Mouse (Mus musculus): ENCODE measurements around the gene Efna3.

Efna3 gene

DNA sequence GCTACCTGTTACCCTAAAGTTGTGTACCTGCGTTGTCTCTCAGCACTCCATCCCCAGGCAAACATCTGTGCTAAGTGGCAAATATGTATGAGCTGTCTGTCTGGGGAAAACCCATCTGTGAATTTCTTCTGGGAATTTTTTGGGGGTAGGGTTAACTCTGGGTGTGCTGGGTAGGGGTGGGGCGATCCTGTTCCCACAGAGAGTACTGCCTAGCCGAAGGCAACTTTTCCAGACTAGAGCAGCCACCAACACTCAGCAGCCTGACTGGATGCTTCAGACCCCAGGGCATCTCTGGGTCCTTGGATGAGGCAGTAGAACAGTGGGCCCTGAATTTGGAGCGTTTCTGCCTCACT is 40.5 kb downstream of the Efna3 start:
- DNase-seq, result no peak

DNA sequence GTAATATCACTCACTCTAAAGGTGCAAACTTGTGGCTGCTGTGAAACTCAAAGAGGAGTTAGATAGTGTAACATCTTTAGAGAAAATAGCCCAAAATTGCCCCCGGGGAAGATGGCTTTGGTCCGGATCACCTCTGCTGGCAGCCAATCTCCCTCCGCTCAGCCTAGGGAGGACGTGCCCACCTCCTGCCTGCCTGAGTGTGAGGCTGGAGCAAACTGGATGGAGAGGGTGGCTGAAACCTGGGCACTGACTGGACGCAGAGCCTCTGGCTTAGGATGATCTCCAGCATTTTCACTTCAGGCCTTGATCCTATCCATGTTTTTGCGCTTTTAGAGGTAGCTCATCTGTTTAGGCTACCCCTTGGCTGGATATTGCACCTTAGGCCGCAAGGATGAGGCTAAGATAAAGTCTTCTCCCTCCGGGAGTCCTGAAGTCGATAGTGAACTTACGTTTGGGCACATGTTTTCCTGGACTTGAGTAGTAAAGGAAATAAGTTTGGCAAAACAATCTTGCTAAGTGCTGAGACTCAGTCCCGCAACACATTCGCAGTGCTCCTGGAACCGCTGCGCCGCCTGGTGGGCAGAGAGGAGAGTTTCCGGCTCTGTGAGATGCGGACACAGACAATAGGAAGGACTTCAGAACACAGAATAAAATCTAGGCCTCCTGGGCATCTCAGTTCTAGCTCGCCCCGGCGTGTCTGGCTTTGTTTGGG is 41.0 kb downstream of the Efna3 start:
- peak; percentile 89 for DNase-seq

GRCm38 (mm10) chr3:89280606-89281511 is 41.9 kb downstream of the Efna3 start, which contains the start of gene Efna1:
Gene Efna1, minus strand, starts transcription at chr3:89281142.
- DNase-seq, result peak; percentile 88

GRCm38 (mm10) chr3:89280050-89280605 is 42.6 kb downstream of the Efna3 start:
- peak; percentile 48 for DNase-seq

DNA sequence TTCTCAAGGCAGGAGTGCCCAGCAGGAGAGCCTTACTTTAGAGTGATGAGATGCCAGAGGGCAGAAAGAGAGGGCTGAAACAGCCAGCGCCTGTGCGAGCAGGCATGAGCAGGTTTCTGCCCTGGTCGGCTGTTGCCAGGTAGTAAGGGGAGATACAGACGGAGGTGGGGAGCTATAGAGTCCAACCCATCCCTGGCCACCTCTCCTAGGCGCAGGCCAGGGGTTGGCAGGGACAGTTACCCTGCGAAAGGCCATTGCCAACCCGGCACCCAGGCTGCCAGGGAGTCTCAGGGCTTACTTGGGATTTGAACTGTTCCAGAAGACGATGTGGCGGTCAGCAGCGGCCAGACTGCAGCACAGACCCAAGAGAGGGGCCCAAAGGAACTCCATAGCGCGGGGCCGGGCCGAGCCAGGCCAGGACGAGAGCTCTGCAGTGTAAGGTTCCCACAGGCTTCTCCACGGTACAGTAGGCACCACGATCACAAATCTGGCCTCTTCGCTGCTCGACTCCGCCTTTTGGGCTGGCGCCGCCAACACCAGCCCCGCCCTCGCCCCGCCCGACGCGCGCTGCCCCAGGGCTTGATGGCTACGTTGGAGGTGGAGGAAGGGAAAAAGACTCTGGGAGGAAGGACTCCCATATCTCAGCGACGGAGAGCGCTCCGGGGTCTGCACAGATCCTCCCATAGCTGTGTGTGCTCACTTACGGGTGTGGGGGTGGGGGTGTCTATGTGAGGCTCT is 43.4 kb downstream of the Efna3 start:
- peak; percentile 95 for DNase-seq

DNA sequence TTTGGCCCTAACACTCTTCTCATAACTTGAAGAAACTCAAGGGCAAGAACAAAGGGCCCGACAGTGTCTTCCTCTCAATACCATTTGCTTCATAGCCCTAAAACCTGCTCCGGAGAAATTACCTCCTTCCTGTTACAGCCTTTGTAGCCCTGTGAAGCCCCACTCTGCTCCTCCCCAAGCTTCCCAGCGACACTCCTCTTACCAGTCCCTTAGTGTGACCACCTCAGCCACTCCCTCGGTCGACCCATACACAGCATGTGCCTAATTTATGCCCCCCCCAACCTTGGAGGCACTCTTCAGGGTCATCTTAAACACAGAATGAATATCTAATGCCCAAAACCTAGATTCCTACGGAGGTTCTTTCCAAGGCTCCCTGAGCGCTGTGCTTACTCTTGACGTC is 44.1 kb downstream of the Efna3 start:
- DNase-seq, result peak; percentile 20

GRCm38 (mm10) chr3:89278107-89278506 is 44.7 kb downstream of the Efna3 start:
- DNase-seq, result peak; percentile 88

DNA sequence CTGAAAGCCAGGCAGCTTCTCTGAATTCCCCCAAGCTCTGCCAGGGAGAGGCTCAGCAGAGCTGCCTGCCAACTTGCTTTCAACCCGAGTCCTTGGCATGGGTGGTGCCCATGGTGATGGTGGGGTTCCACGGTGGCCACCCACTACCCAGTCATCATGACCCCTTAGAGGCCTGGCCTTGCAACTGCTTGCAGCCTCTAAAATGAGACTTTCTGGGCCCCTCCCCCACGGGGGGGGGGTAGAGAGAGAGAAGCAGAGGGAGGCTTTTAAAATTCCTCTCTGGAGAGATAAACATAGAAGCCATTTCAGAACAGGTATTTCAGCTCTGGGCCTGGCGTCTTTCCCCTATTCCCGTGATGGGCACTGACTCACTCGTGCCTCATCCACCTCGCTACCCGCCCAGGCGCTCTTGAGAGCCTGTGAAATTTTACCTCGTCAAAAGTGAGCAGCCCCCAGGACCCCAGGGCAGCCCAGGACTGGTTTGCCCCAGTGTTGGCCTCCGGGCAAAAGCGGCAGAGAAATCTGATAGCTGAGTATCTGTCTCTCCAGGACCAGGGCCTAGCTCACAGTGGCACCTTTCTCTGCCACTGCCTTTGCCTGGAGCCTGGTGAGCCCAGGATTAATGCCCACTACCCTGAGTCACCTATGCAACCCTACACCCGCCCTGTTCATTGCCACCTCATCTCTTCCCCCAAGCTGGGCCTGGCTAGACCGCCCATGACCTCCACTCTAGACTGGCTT is 45.3 kb downstream of the Efna3 start:
- DNase-seq, result peak; percentile 53

GRCm38 (mm10) chr3:89276061-89276460 is 46.7 kb downstream of the Efna3 start:
- no peak for DNase-seq

GRCm38 (mm10) chr3:89271760-89272159 is 51.0 kb downstream of the Efna3 start:
- DNase-seq, result peak; percentile 56

GRCm38 (mm10) chr3:89270891-89271290 is 51.9 kb downstream of the Efna3 start:
- DNase-seq, result peak; percentile 49

DNA sequence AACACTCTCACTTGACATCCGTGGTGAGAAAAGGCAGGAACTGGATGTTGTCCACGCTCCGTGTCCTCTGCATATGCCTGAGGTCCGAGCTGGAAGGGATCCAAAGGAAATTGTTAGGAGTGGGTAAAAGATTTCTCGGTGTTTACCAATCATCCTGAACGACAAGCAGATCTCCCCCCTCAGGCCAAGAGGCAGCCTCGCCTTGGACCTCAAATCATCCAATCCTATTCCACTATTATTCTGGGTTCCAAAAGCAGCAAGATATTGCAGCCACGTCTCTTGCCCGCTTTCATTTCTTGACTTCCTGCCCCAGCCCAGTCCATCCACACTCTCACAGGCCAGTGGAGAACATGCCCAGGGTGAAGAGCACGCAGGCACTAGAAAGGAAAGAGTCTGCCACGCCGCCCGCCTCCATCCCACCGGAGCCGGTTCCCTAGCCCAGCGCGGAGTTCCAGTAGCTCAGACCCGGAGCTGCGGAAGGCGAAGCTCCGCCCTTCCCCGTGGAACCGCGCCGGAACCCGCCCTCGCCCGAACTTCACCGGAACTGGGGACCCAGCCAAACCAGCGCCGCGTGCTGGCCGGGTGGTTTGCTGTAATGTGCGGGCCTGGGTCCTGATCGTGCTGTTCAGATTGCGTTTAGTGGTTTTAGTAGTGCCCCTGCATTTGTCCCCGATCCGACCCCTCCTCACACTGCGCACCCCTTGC is 52.6 kb downstream of the Efna3 start, which contains the start of gene Slc50a1:
Slc50a1 (minus strand) TSS at position 520 of the 705 bp plus-strand sequence.
- peak; percentile 91 for DNase-seq

DNA sequence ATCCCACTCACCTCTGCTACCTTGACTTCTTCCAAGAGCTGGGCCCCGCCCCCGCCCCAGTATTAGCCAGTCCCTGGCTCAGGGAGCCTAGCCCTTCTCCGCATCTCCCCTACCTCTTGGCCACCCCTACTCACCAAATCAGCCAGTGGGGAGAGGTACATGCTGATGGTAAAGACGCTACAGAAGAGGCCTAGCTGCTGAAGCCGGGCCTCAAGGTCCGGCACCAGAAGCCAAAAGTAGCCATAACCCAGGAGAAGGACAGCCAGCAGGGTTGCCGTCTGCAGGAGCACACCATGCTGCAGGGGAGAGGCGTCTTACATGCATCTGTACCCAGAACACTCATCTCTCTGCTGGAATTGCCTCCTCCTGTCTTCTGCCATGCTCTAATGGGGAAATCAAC is 53.8 kb downstream of the Efna3 start:
- DNase-seq, result no peak

DNA sequence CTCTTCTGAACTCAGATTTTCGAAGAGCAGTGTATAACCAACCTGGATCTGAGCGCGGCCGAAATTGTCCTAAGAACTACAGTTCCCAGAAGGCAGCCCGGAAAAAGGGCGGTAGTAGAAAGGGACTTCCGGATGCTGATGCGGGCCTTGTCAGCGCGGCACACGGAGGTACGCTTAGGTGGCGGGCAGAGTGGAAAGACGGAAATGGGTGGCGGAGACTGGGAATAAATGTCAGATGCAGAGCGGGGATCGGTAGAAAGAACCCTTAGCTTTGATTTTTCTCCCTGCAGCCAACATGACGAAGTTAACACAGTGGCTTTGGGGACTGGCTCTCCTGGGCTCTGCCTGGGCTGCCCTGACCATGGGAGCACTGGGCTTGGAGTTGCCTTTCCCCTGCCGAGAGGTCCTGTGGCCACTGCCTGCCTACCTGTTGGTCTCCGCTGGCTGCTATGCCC is 56.3 kb downstream of the Efna3 start:
- peak; percentile 87 for DNase-seq

Data from kidney, postnatal 14 days (tissue).